Mouse (Mus musculus) heart, postnatal 0 days (tissue): Measurements from ENCODE around the gene Ptcra. TPM values are rescaled to one million over a fixed set of nuclear protein-coding genes. Genes with fewer than 3 reads are reported as not detected.
"Not testable (repeated sequence)": the region's sequence is repeated elsewhere in the genome, so short reads cannot be mapped to it uniquely, and the experiment has no call there.

Experiments used
- ATAC-seq: fragments of 200-750 bp; cut with Nextera tagmentation; 2 replicates; pipeline ENCODE4 v1.8.0; 2017; ENCODE audit warnings: low read depth, moderate number of reproducible peaks, moderate library complexity; ENCODE audit not compliant: insufficient read depth
- DNase-seq: peaks from one replicate; pipeline ENCODE4 v3.0.0-alpha.2; 2016; ENCODE audit warnings: low spot score
- H3K27ac ChIP-seq: fragments of 300-500 bp; sonication (generic); 2 replicates; pipeline ENCODE4 v1.5.1; 2014; ENCODE audit warnings: low read depth, mild to moderate bottlenecking
- H3K27me3 ChIP-seq: fragments of 300-500 bp; sonication (generic); 2 replicates; pipeline ENCODE4 v1.6.1; 2014; ENCODE audit warnings: low read length, mixed read lengths; ENCODE audit not compliant: control insufficient read depth, insufficient read depth
- H3K36me3 ChIP-seq: fragments of 300-500 bp; sonication (generic); replicated peaks from 2 replicates; pipeline ENCODE4 v1.6.1; 2014; ENCODE audit warnings: low read length, mixed read lengths; ENCODE audit not compliant: control insufficient read depth, insufficient read depth
- H3K4me1 ChIP-seq: fragments of 300-500 bp; sonication (generic); 2 replicates; pipeline ENCODE4 v1.6.1; 2014; ENCODE audit warnings: antibody characterized with exemption; ENCODE audit not compliant: control insufficient read depth, insufficient read depth
- H3K4me2 ChIP-seq: fragments of 300-500 bp; sonication (generic); 2 replicates; pipeline ENCODE4 v1.6.1; 2014; ENCODE audit warnings: low read depth, mild to moderate bottlenecking, low read length, moderate library complexity
- H3K4me3 ChIP-seq: fragments of 300-500 bp; sonication (generic); 2 replicates; pipeline ENCODE4 v1.5.1; 2014; ENCODE audit warnings: low read depth, low read length
- H3K9ac ChIP-seq: fragments of 300-500 bp; sonication (generic); replicated peaks from 2 replicates; pipeline ENCODE4 v1.6.1; 2014; ENCODE audit warnings: low read depth, low read length, mixed read lengths
- H3K9me3 ChIP-seq: fragments of 300-500 bp; sonication (generic); replicated peaks from 2 replicates; pipeline ENCODE4 v1.6.1; 2016; ENCODE audit warnings: low read length; ENCODE audit not compliant: control insufficient read depth
- CTCF ChIP-seq: IDR thresholded peaks from 2 replicates; pipeline ENCODE4 v1.5.1; 2016; ENCODE audit warnings: antibody characterized with exemption, control low read depth, low read depth
- EP300 ChIP-seq: IDR thresholded peaks from 2 replicates; pipeline ENCODE4 v1.6.1; 2016; ENCODE audit warnings: antibody characterized with exemption, low read depth
- WGBS: fragments of 180-500 bp; shearing (Covaris S2); extraction: QIAGEN DNeasy Blood & Tissue Kit; methylation state at CpG from one replicate; pipeline ENCODE4 v1.1.7; 2014; 5-methylcytosine and 5-hydroxymethylcytosine counted together
- polyA plus RNA-seq: library from polyadenylated mRNA; unstranded; fragments of >200 nt; fragmentation: Nextera tagmentation; extraction: Ambion mirVana; gene quantifications from 2 replicates; pipeline ENCODE4 v1.2.1, GENCODE M21; 2015
- total RNA-seq: library from RNA; depleted of rRNA; stranded (reverse); fragments of >200 nt; gene quantifications from 2 replicates; pipeline ENCODE4 v1.2.3, GENCODE M21; 2014; ENCODE audit warnings: low replicate concordance

Ptcra gene
- total and polyA plus RNA-seq, 2 experiments from 2014 or later: not detected

GRCm38 (mm10) chr17:46801761-46802160, 38.2 kb upstream of the Ptcra start:
- H3K4me1 ChIP-seq: no peaks in the 10 kb centered on the region
- H3K4me2 ChIP-seq: no peak overlapping the region
- DNase-seq (no peak), ATAC-seq (no peak)
- no peaks in the 10 kb centered on the region for H3K9me3 ChIP-seq
- H3K27ac ChIP-seq: no peak overlapping the region
- no peaks in the 10 kb centered on the region for H3K27me3 ChIP-seq
- WGBS: 72% methylated on average over 6 of the region's 6 CpGs
- H3K9ac ChIP-seq: no peak overlapping the region
- no peak overlapping the region for H3K4me3 ChIP-seq
- TF ChIP-seq CTCF (no peak), EP300 (no peak)
- H3K36me3 ChIP-seq: peaks cover 61% of the 10 kb centered on the region

- Histone ChIP-seq H3K9me3 (no peaks in the 10 kb centered on the region), H3K9ac (no peak overlapping the region), H3K4me2 (no peak overlapping the region), H3K27ac (no peak overlapping the region), H3K4me1 (no peaks in the 10 kb centered on the region), H3K4me3 (no peak overlapping the region), H3K36me3 (peaks cover 44% of the 10 kb centered on the region), H3K27me3 (no peaks in the 10 kb centered on the region)
- no peak for TF ChIP-seq CTCF
- TF ChIP-seq EP300: no peak
- WGBS: 74% methylated on average over 10 of the region's 10 CpGs
- ATAC-seq (no peak), DNase-seq (no peak)
Observed at GRCm38 (mm10) chr17:46799680-46800079, 36.2 kb upstream of the Ptcra start.

GRCm38 (mm10) chr17:46797386-46797785, 33.9 kb upstream of the Ptcra start:
- Histone ChIP-seq H3K36me3 (peaks cover 36% of the 10 kb centered on the region), H3K9ac (no peak overlapping the region), H3K4me1 (no peaks in the 10 kb centered on the region), H3K27ac (no peak overlapping the region), H3K4me3 (no peak overlapping the region), H3K4me2 (no peak overlapping the region), H3K27me3 (no peaks in the 10 kb centered on the region), H3K9me3 (no peaks in the 10 kb centered on the region)
- WGBS: 43% methylated on average over 8 of the region's 8 CpGs
- no peak for ATAC-seq
- TF ChIP-seq CTCF: no peak
- TF ChIP-seq EP300: no peak
- DNase-seq: no peak

GRCm38 (mm10) chr17:46796743-46797142, 33.2 kb upstream of the Ptcra start:
- Histone ChIP-seq H3K4me1 (no peaks in the 10 kb centered on the region), H3K27me3 (no peaks in the 10 kb centered on the region), H3K27ac (no peak overlapping the region), H3K36me3 (peaks cover 30% of the 10 kb centered on the region), H3K9me3 (no peaks in the 10 kb centered on the region), H3K4me2 (no peak overlapping the region), H3K4me3 (no peak overlapping the region), H3K9ac (no peak overlapping the region)
- no peak for DNase-seq
- ATAC-seq: no peak
- no peak for TF ChIP-seq EP300
- no peak for TF ChIP-seq CTCF
- WGBS: 84% methylated on average over 4 of the region's 4 CpGs

- WGBS: 85% methylated on average over 2 of the region's 2 CpGs
- Histone ChIP-seq H3K9ac (no peak overlapping the region), H3K27me3 (no peaks in the 10 kb centered on the region), H3K9me3 (no peaks in the 10 kb centered on the region), H3K27ac (no peak overlapping the region), H3K4me3 (no peak overlapping the region), H3K36me3 (no peaks in the 10 kb centered on the region), H3K4me2 (no peak overlapping the region), H3K4me1 (no peaks in the 10 kb centered on the region)
- DNase-seq (no peak), ATAC-seq (no peak)
- TF ChIP-seq CTCF (no peak), EP300 (no peak)
Observed at GRCm38 (mm10) chr17:46792963-46793362, 29.5 kb upstream of the Ptcra start.

- 64% methylated on average over 2 of the region's 2 CpGs for WGBS
- not testable (repeated sequence) for H3K4me3 ChIP-seq, H3K27me3 ChIP-seq, H3K9ac ChIP-seq, H3K4me1 ChIP-seq, H3K4me2 ChIP-seq, H3K36me3 ChIP-seq, ATAC-seq, H3K27ac ChIP-seq, H3K9me3 ChIP-seq, DNase-seq
Observed at GRCm38 (mm10) chr17:46787974-46788373, 24.5 kb upstream of the Ptcra start.
